Mouse (Mus musculus): ENCODE measurements at regions not wholly inside any gene's neighbourhood (a gene's known extent, or its start where the extent isn't known, plus 50 kb on each side); places are given as distances from the start of the nearest gene placed in this dataset.

DNA sequence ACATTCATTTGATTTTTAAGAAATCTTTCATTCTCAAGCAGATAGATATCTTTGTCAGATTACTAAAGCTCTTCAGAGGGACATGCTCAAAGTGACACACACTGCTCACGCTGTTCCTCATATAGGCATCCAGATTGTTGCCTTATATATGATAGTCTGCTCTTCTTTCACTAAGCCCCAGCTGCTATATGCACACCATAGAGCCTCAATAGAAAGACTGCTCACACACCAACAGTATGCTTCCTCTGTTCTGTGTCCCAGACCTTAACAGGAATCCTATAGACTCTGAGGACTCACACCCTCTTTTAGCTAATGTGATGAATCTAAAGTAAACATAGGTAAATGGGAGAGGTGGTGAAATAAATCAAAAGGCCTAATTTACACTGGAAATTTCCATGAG lies 561.8 kb downstream of the Smarca1 start:
- Histone ChIP-seq H3K9me3 (ENCODE audit: control insufficient read depth, low read length) (no peaks in the 10 kb centered on the region), H3K9ac (ENCODE audit: low read depth, low read length) (no peak overlapping the region), H3K27ac (replicated peaks; ENCODE audit: low read depth, low read length) (no peak overlapping the region), H3K4me3 (ENCODE audit: low read depth, low read length) (no peak overlapping the region), H3K4me1 (ENCODE audit: control insufficient read depth, insufficient read depth, low read length) (no peaks in the 10 kb centered on the region), H3K27me3 (replicated peaks; ENCODE audit: control insufficient read depth, insufficient read depth, low read length) (no peaks in the 10 kb centered on the region), H3K4me2 (ENCODE audit: low read depth, low read length) (no peak overlapping the region), H3K36me3 (ENCODE audit: control insufficient read depth, insufficient read depth, low read length) (no peaks in the 10 kb centered on the region)
- ATAC-seq (ENCODE audit: low read depth), result no peak
- no peak for DNase-seq (ENCODE audit: low spot score)
- WGBS, result 68% methylated on average over 1 of the region's 1 CpGs

- H3K27me3 ChIP-seq (replicated peaks; ENCODE audit: control insufficient read depth, insufficient read depth, low read length), result no peaks in the 10 kb centered on the region
- ATAC-seq (ENCODE audit: low read depth) (no peak), DNase-seq (ENCODE audit: low spot score) (peak; percentile 5)
- H3K4me2 ChIP-seq (ENCODE audit: low read depth, low read length), result no peak overlapping the region
- H3K4me1 ChIP-seq (ENCODE audit: control insufficient read depth, insufficient read depth, low read length), result no peaks in the 10 kb centered on the region
- H3K36me3 ChIP-seq (ENCODE audit: control insufficient read depth, insufficient read depth, low read length), result no peaks in the 10 kb centered on the region
- H3K4me3 ChIP-seq (ENCODE audit: low read depth, low read length), result no peak overlapping the region
- H3K9ac ChIP-seq (ENCODE audit: low read depth, low read length), result no peak overlapping the region
- H3K9me3 ChIP-seq (ENCODE audit: control insufficient read depth, low read length), result no peaks in the 10 kb centered on the region
- H3K27ac ChIP-seq (replicated peaks; ENCODE audit: low read depth, low read length), result no peak overlapping the region
Observed at GRCm38 (mm10) chrX:47328817-47329216, 564.0 kb downstream of the Smarca1 start.

DNA sequence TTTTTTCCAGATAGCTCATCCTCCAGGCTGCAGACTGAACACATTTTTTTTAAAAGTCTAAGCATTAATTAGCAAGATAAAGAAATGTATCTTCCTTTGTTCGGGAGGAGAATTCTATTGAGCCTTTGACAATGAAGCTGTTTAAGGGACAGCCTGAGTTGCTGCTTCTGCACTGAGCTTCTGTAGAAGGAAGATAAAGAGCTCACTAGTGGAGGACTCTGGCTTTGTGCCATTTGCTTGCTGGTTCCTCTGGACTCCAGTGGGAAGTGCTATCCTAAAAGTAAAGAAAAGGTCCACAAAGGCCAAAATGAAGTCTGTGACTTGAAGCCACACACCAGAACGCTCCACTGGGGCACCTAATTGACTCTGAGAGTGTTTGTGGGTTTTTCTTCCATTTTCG lies 577.0 kb downstream of the Smarca1 start:
- H3K27ac ChIP-seq (replicated peaks; ENCODE audit: low read depth, low read length), result no peak overlapping the region
- H3K36me3 ChIP-seq (ENCODE audit: control insufficient read depth, insufficient read depth, low read length), result no peaks in the 10 kb centered on the region
- no peak overlapping the region for H3K4me2 ChIP-seq (ENCODE audit: low read depth, low read length)
- H3K4me3 ChIP-seq (ENCODE audit: low read depth, low read length), result no peak overlapping the region
- ATAC-seq (ENCODE audit: low read depth), result no peak
- no peak overlapping the region for H3K9ac ChIP-seq (ENCODE audit: low read depth, low read length)
- H3K9me3 ChIP-seq (ENCODE audit: control insufficient read depth, low read length), result no peaks in the 10 kb centered on the region
- H3K27me3 ChIP-seq (replicated peaks; ENCODE audit: control insufficient read depth, insufficient read depth, low read length), result no peaks in the 10 kb centered on the region
- no peaks in the 10 kb centered on the region for H3K4me1 ChIP-seq (ENCODE audit: control insufficient read depth, insufficient read depth, low read length)
- WGBS, result 49% methylated on average over 3 of the region's 3 CpGs
- no peak for DNase-seq (ENCODE audit: low spot score)

DNA sequence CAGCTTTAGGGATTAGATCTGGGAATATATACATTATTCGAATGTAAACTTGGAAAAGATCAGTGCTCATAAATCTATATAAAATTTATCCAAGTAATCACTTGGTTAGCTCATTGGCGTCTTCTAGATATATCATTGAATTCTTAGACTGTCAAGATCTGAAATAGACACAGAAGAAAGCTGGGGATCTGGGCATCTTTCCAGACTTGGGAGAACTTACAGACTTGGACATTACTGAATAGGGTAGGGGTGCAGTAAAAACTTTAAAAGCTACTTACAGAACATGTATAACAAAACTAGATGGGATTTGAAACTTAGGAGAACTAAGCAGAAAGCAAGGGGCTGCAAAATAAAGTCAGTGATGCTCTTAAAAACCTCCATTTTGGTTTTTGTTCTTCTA lies 585.6 kb downstream of the Smarca1 start:
- no peak overlapping the region for H3K9ac ChIP-seq (ENCODE audit: low read depth, low read length)
- H3K9me3 ChIP-seq (ENCODE audit: control insufficient read depth, low read length), result no peaks in the 10 kb centered on the region
- DNase-seq (ENCODE audit: low spot score), result no peak
- H3K4me3 ChIP-seq (ENCODE audit: low read depth, low read length), result no peak overlapping the region
- H3K27ac ChIP-seq (replicated peaks; ENCODE audit: low read depth, low read length), result no peak overlapping the region
- H3K4me2 ChIP-seq (ENCODE audit: low read depth, low read length), result no peak overlapping the region
- WGBS, result 66% methylated on average over 2 of the region's 2 CpGs
- no peaks in the 10 kb centered on the region for H3K36me3 ChIP-seq (ENCODE audit: control insufficient read depth, insufficient read depth, low read length)
- H3K27me3 ChIP-seq (replicated peaks; ENCODE audit: control insufficient read depth, insufficient read depth, low read length), result no peaks in the 10 kb centered on the region; the same call in 1 of the 2 replicates
- H3K4me1 ChIP-seq (ENCODE audit: control insufficient read depth, insufficient read depth, low read length), result no peaks in the 10 kb centered on the region
- ATAC-seq (ENCODE audit: low read depth), result no peak

DNA sequence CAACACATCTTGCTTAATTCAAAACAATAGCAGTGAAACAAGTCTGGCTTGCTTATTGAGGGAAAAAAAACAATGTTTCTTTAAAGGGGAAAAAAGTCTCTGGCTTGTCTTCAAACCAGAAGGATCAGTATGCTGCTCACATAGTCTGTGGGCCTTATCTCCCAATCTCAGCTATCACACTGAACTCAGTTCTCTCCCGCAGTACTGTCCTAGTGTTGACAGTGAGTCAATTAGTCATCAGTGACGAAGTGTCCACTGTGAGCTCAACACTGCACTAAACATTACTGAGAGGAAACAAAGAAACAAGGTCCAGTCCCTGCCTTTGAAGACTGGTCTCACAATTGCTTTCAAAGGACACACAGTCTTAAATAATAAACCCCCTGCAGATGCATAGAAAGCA lies 589.2 kb downstream of the Smarca1 start:
- Histone ChIP-seq H3K9ac (ENCODE audit: low read depth, low read length) (no peak overlapping the region), H3K4me3 (ENCODE audit: low read depth, low read length) (no peak overlapping the region), H3K4me2 (ENCODE audit: low read depth, low read length) (no peak overlapping the region), H3K36me3 (ENCODE audit: control insufficient read depth, insufficient read depth, low read length) (no peaks in the 10 kb centered on the region), H3K4me1 (ENCODE audit: control insufficient read depth, insufficient read depth, low read length) (no peaks in the 10 kb centered on the region), H3K27me3 (replicated peaks; ENCODE audit: control insufficient read depth, insufficient read depth, low read length) (no peaks in the 10 kb centered on the region; the same call in 1 of the 2 replicates), H3K27ac (replicated peaks; ENCODE audit: low read depth, low read length) (no peak overlapping the region), H3K9me3 (ENCODE audit: control insufficient read depth, low read length) (no peaks in the 10 kb centered on the region)
- DNase-seq (ENCODE audit: low spot score), result no peak
- ATAC-seq (ENCODE audit: low read depth), result no peak
- 31% methylated on average over 2 of the region's 2 CpGs for WGBS

GRCm38 (mm10) chrX:47292548-47293147 lies 600.1 kb downstream of the Smarca1 start:
- ATAC-seq (ENCODE audit: low read depth) (no peak), DNase-seq (ENCODE audit: low spot score) (peak; percentile 17)
- Histone ChIP-seq H3K9me3 (ENCODE audit: control insufficient read depth, low read length) (no peaks in the 10 kb centered on the region), H3K4me1 (ENCODE audit: control insufficient read depth, insufficient read depth, low read length) (no peaks in the 10 kb centered on the region), H3K36me3 (ENCODE audit: control insufficient read depth, insufficient read depth, low read length) (no peaks in the 10 kb centered on the region), H3K4me2 (ENCODE audit: low read depth, low read length) (no peak overlapping the region), H3K4me3 (ENCODE audit: low read depth, low read length) (no peak overlapping the region), H3K27me3 (replicated peaks; ENCODE audit: control insufficient read depth, insufficient read depth, low read length) (no peaks in the 10 kb centered on the region), H3K27ac (replicated peaks; ENCODE audit: low read depth, low read length) (no peak overlapping the region), H3K9ac (ENCODE audit: low read depth, low read length) (no peak overlapping the region)
